Mouse (Mus musculus) myocyte (in vitro differentiated cells): ENCODE measurements at regions not wholly inside any gene's neighbourhood (a gene's known extent, or its start where the extent isn't known, plus 50 kb on each side); places are given as distances from the start of the nearest gene placed in this dataset.

Experiments used
- H3K27me3 ChIP-seq: one replicate; pipeline ENCODE4 v1.6.1; 2011; ENCODE audit not compliant: control insufficient read depth, insufficient read depth, insufficient read length
- H3K36me3 ChIP-seq: one replicate; pipeline ENCODE4 v1.6.1; 2011; ENCODE audit not compliant: control insufficient read depth, insufficient read depth
- H3K4me2 ChIP-seq: one replicate; pipeline ENCODE4 v1.6.1; 2011; ENCODE audit warnings: low read depth, control low read depth
- H3K4me3 ChIP-seq: one replicate; pipeline ENCODE4 v1.5.1; 2011; ENCODE audit warnings: mild to moderate bottlenecking, control low read depth, moderate library complexity
- H3K79me2 ChIP-seq: one replicate; pipeline ENCODE4 v1.6.1; 2011; ENCODE audit not compliant: control insufficient read depth, insufficient read depth
- H3ac ChIP-seq: one replicate; pipeline ENCODE4 v1.6.1; 2011; ENCODE audit not compliant: control insufficient read depth, insufficient read length
- CEBPB ChIP-seq: IDR thresholded peaks from 2 replicates; pipeline ENCODE4 v1.6.1; 2011; ENCODE audit warnings: mild to moderate bottlenecking, moderate library complexity; ENCODE audit not compliant: poor library complexity, insufficient read depth, severe bottlenecking
- E2F4 ChIP-seq: IDR thresholded peaks from one replicate; pipeline ENCODE4 v1.6.1; 2011; ENCODE audit warnings: mild to moderate bottlenecking, control low read depth, moderate library complexity; ENCODE audit not compliant: insufficient read depth
- MAX ChIP-seq: IDR thresholded peaks from one replicate; pipeline ENCODE4 v1.6.1; 2011; ENCODE audit warnings: low read depth, mild to moderate bottlenecking, control low read depth
- MYOD1 ChIP-seq, 3 experiments: IDR thresholded peaks; one replicate each; pipeline ENCODE4 v1.6.1; 2011; ENCODE audit warnings: control low read depth in 2 of 3, low read depth in 2 of 3, mild to moderate bottlenecking in 2 of 3, moderate library complexity in 1 of 3; ENCODE audit not compliant: insufficient read length in 2 of 3, control insufficient read depth in 1 of 3
- MYOG ChIP-seq, 3 experiments: IDR thresholded peaks; one replicate each; pipeline ENCODE4 v1.6.1; 2011; ENCODE audit warnings: control low read depth in 2 of 3, low read depth in 2 of 3, mild to moderate bottlenecking in 2 of 3; ENCODE audit not compliant: insufficient read length in 2 of 3, control insufficient read depth in 1 of 3, insufficient read depth in 1 of 3
- POLR2A ChIP-seq: IDR thresholded peaks from one replicate; pipeline ENCODE4 v1.6.1; 2011; ENCODE audit warnings: low read depth, mild to moderate bottlenecking, control low read depth, moderate library complexity; ENCODE audit not compliant: insufficient read length
- POLR2AphosphoS2 ChIP-seq: IDR thresholded peaks from one replicate; pipeline ENCODE4 v1.6.1; 2011; ENCODE audit warnings: low read depth, control low read depth; ENCODE audit not compliant: insufficient read length
- REST ChIP-seq: IDR thresholded peaks from one replicate; pipeline ENCODE4 v1.6.1; 2011; ENCODE audit warnings: mild to moderate bottlenecking, control low read depth, moderate library complexity; ENCODE audit not compliant: insufficient read depth, insufficient read length
- SRF ChIP-seq: IDR thresholded peaks from one replicate; pipeline ENCODE4 v1.6.1; 2011; ENCODE audit warnings: low read depth; ENCODE audit not compliant: control insufficient read depth, insufficient read length
- TCF12 ChIP-seq: IDR thresholded peaks from one replicate; pipeline ENCODE4 v1.6.1; 2011; ENCODE audit warnings: mild to moderate bottlenecking, control low read depth; ENCODE audit not compliant: poor library complexity, insufficient read depth, severe bottlenecking
- TCF3 ChIP-seq: IDR thresholded peaks from one replicate; pipeline ENCODE4 v1.6.1; 2011; ENCODE audit warnings: low read depth, control low read depth; ENCODE audit not compliant: insufficient read length
- USF1 ChIP-seq: IDR thresholded peaks from one replicate; pipeline ENCODE4 v1.6.1; 2011; ENCODE audit warnings: low read depth, mild to moderate bottlenecking, control low read depth, moderate library complexity

DNA sequence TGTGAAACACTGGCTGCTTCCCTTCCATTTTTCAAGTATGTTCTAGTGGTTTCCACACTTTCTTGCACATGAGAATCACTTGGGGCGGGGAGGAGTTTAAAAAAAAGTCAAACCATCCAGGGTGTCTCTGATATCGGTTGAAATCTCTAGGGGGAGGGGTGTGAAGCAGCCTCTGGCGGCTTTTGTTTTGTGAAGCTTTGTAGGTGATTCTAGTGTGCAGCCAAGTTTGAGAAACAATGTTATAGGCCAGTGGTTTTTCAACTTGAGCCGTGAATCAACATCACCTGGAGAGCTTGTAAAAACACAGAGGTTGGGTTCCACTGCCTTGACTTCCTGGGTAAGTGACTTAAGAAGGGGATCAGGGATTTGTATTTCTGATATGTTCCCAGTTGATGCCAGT is 227.3 kb downstream of the Igsf11 start:
- no peaks in the 10 kb centered on the region for H3K36me3 ChIP-seq
- H3K4me3 ChIP-seq, result no peak overlapping the region
- H3K4me2 ChIP-seq, result no peak overlapping the region
- TF ChIP-seq POLR2A, result no peak
- TF ChIP-seq TCF12, result no peak
- no peak for TF ChIP-seq USF1
- TF ChIP-seq CEBPB, result no peak
- no peak for TF ChIP-seq MYOD1 (IDR thresholded peaks at IDR 0.05; ENCODE audit: control insufficient read depth in 1 of 3, insufficient read length in 2 of 3, low read depth in 2 of 3)
- no peak for TF ChIP-seq SRF
- TF ChIP-seq REST, result no peak
- TF ChIP-seq POLR2AphosphoS2, result no peak
- no peak for TF ChIP-seq TCF3
- H3K79me2 ChIP-seq, result no peaks in the 10 kb centered on the region
- no peak overlapping the region for H3ac ChIP-seq
- no peaks in the 10 kb centered on the region for H3K27me3 ChIP-seq

DNA sequence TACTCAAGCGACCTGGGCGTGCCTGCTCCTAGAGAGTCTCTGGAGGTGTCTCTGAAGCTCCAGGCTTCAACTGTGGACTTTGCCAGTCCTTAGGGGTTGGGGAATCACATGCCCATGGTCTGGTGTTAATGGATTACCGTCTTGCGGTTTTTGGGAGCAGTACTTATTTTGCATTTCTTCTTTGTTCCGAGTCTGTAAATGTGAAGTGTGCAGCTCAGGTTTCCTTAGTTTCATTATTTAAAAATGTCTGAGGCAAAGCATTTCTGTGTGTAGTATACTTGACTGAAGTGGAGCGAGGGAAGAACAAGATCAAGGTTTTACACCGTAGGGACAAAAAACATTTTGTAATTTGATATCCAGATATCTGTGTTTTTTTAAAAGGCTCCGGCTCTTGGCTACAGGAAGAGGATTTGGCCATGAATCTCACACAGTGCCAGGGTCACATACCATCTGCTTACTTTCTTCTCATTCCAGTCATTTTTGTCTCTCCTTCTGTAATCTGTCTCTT is 231.0 kb downstream of the Igsf11 start:
- H3K79me2 ChIP-seq, result no peaks in the 10 kb centered on the region
- H3K4me2 ChIP-seq, result no peak overlapping the region
- no peak overlapping the region for H3ac ChIP-seq
- no peak overlapping the region for H3K4me3 ChIP-seq
- H3K36me3 ChIP-seq, result no peaks in the 10 kb centered on the region
- no peaks in the 10 kb centered on the region for H3K27me3 ChIP-seq
- TF ChIP-seq MYOG (IDR thresholded peaks at IDR 0.05; ENCODE audit: control insufficient read depth in 1 of 3, insufficient read depth in 1 of 3, insufficient read length in 2 of 3, low read depth in 2 of 3) (no peak), REST (no peak), MAX (no peak)

DNA sequence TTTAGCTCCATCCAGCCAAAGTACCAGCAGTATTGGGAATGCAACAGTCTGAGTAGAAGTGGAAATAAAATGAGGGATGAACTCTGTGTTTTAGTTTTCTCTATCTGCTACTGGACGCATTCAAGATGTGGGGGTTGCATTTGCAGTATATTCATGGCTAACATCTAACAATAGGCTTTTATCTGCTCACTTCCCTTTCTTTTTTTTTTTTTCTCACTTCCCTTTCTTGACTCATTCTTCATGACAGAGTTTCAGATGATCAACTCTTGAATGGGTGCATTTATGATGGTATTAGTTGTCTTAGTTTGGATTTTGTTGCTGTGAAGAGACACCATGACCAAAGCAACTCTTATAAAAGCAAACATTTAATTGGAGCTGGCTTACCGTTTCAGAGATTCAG is 240.0 kb downstream of the Igsf11 start:
- H3K4me3 ChIP-seq, result no peak overlapping the region
- H3K27me3 ChIP-seq, result no peaks in the 10 kb centered on the region
- H3K36me3 ChIP-seq, result no peaks in the 10 kb centered on the region
- no peak overlapping the region for H3K4me2 ChIP-seq
- no peak for TF ChIP-seq TCF3
- no peak for TF ChIP-seq USF1
- no peak for TF ChIP-seq E2F4
- no peak for TF ChIP-seq POLR2A
- no peak for TF ChIP-seq MAX
- TF ChIP-seq REST, result no peak
- TF ChIP-seq MYOD1 (IDR thresholded peaks at IDR 0.05; ENCODE audit: control insufficient read depth in 1 of 3, insufficient read length in 2 of 3, low read depth in 2 of 3), result no peak
- TF ChIP-seq SRF, result no peak
- TF ChIP-seq POLR2AphosphoS2, result no peak
- no peaks in the 10 kb centered on the region for H3K79me2 ChIP-seq
- H3ac ChIP-seq, result no peak overlapping the region

DNA sequence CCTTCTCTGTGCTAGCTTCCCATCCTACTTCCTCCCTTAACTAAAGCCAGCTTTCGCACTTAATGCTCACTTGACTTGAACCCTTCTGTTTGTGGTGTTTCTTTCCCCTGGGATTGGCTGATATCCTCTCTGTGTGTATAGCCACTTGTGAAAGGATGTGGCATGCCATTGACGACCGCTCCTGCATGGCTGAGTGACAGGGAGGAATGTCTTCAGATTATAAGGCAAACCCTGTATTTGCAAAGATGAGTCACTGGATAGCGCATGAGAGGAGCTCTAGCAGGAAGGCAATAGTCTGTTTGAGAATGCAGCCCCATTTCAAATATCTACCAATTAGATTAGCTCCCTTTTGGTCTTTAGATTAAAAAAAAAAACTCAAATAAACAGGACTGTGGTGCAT is 243.3 kb downstream of the Igsf11 start:
- Histone ChIP-seq H3K4me3 (no peak overlapping the region), H3K27me3 (no peaks in the 10 kb centered on the region), H3K79me2 (no peaks in the 10 kb centered on the region), H3K4me2 (no peak overlapping the region), H3ac (no peak overlapping the region), H3K36me3 (no peaks in the 10 kb centered on the region)
- TF ChIP-seq MAX (no peak), USF1 (no peak), CEBPB (no peak), POLR2AphosphoS2 (no peak), SRF (no peak), MYOD1 (IDR thresholded peaks at IDR 0.05; ENCODE audit: control insufficient read depth in 1 of 3, insufficient read length in 2 of 3, low read depth in 2 of 3) (no peak), POLR2A (no peak), TCF3 (no peak), TCF12 (no peak), E2F4 (no peak), MYOG (IDR thresholded peaks at IDR 0.05; ENCODE audit: control insufficient read depth in 1 of 3, insufficient read depth in 1 of 3, insufficient read length in 2 of 3, low read depth in 2 of 3) (no peak), REST (no peak)

DNA sequence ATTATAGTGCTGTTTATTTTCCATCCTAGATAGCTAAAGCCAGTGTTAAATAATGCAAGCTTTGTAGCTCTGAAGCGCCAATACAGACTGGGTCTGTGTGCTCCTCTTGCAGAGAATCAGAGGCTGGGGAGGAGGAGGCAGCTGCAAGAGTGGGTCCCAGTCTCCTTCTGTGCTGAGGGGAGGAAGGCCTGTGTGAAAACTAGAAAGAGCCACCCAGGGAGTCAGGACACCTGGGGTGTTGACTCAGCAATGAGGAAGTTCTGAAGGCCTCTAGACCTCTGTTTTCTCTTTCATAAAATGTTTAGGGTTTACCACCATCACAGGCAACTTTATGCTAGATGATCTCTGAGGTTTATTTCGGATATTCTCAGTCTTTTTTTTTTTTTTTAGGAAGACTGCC is 254.7 kb downstream of the Igsf11 start:
- Histone ChIP-seq H3K27me3 (no peaks in the 10 kb centered on the region), H3K36me3 (no peaks in the 10 kb centered on the region), H3K4me3 (no peak overlapping the region), H3ac (no peak overlapping the region), H3K79me2 (no peaks in the 10 kb centered on the region), H3K4me2 (no peak overlapping the region)
- TF ChIP-seq CEBPB, result no peak
- TF ChIP-seq TCF3, result no peak
- no peak for TF ChIP-seq MYOG (IDR thresholded peaks at IDR 0.05; ENCODE audit: control insufficient read depth in 1 of 3, insufficient read depth in 1 of 3, insufficient read length in 2 of 3, low read depth in 2 of 3)
- TF ChIP-seq MYOD1 (IDR thresholded peaks at IDR 0.05; ENCODE audit: control insufficient read depth in 1 of 3, insufficient read length in 2 of 3, low read depth in 2 of 3), result no peak
